Mouse (Mus musculus) E14TG2a.4 (cell line): ENCODE data around the gene Ppdpf.

Source experiments
- CTCF ChIP-seq: conservative IDR thresholded peaks from 2 replicates; pipeline ENCODE4 v1.5.1; 2014; ENCODE audit warnings: low read length
- POU5F1 ChIP-seq: IDR thresholded peaks from 2 replicates; pipeline ENCODE4 v1.6.1; 2014; ENCODE audit warnings: low read length, borderline replicate concordance

DNA sequence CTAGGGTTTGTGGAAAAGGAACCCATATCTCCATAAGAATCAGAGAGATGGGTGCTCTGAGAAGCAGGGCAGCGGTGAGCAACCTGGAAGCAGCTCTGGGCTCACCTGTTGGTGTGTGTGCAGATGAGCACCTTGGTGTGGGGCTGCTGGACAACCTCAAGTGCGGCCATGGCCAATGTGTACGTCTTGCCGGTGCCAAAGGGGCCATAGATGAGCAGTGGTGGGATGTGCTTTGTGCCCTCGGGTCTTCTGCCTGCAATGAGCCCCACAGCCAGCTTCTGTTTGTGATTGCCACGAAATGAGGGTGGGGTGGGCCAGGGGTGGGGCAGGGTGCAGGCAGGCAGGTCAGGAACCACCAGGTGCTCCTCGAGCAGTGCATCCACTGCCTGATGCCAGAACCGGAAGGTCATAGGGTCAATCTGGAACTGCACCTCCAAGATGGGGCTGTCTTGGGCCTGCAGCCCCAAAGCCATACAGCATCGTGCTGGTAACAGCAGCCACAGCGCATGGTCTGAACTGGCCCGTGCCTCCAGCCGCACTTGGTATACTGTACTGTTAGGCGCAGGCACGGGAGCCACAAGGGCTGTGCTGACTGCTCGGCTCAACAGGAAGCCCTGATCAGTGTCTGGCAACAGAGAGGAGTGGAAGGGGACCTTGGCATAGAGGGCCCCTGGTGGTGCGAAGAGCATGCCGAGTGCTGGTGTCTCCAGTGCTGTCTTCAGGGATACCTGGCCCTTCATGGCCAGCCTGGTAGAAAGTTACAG lies 50.4 kb downstream of the Ppdpf start:
- TF ChIP-seq CTCF (no peak), POU5F1 (no peak)
